Mouse (Mus musculus) heart, adult 2 months (tissue): ENCODE results near the gene Lrp5.

Experiments
- CTCF ChIP-seq: fragments of 200-600 bp; IDR thresholded peaks from 2 replicates; pipeline ENCODE4 v1.8.1; 2022; ENCODE audit warnings: antibody characterized with exemption, mild to moderate bottlenecking, moderate library complexity
- EP300 ChIP-seq: fragments of 200-500 bp; IDR thresholded peaks from 2 replicates; pipeline ENCODE4 v1.6.1; 2011; ENCODE audit warnings: low read depth, low read length, control low read depth; ENCODE audit not compliant: insufficient read depth

DNA sequence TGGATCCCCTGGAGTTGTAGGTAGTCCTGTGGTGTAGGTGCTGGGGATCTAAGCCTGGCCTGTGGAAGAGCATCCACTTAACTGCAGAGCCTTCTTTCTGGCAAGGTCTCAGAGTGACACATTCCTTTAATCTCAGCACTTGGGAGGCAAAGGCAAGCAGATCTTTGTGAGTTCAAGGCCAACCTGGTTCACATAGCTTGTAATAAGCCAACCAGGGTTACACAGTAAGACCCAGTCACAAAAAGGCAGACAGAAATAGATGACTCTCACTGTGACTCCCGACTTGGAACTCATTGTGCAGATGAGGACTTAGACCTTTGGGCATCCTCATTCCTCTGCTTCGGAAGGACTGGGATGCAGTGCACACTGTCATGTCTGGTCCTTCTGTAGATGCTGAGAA lies 24.1 kb upstream of the Lrp5 start:
- TF ChIP-seq EP300 (no peak), CTCF (no peak)
